Mouse (Mus musculus) midbrain, embryonic 10.5 days (tissue): ENCODE results near the gene Rasgef1c. TPM values are rescaled to one million over a fixed set of nuclear protein-coding genes. Genes with fewer than 3 reads are reported as not detected.

Source experiments
- DNase-seq: peaks from one replicate; pipeline ENCODE4 v3.0.0-alpha.2; 2017; ENCODE audit warnings: low spot score
- H3K27ac ChIP-seq: fragments of 300-500 bp; sonication (generic); replicated peaks from 2 replicates; pipeline ENCODE4 v1.5.1; 2016; ENCODE audit warnings: mild to moderate bottlenecking
- H3K27me3 ChIP-seq: fragments of 300-500 bp; sonication (generic); 2 replicates; pipeline ENCODE4 v1.6.1; 2016; ENCODE audit warnings: low read depth, mild to moderate bottlenecking; ENCODE audit not compliant: poor library complexity, severe bottlenecking
- H3K36me3 ChIP-seq: fragments of 300-500 bp; sonication (generic); 2 replicates; pipeline ENCODE4 v1.6.1; 2016; ENCODE audit warnings: mild to moderate bottlenecking, moderate library complexity
- H3K4me1 ChIP-seq: fragments of 300-500 bp; sonication (generic); 2 replicates; pipeline ENCODE4 v1.6.1; 2016
- H3K4me3 ChIP-seq: fragments of 300-500 bp; sonication (generic); 2 replicates; pipeline ENCODE4 v1.5.1; 2016; ENCODE audit warnings: mild to moderate bottlenecking, moderate library complexity
- H3K9me3 ChIP-seq: fragments of 300-500 bp; sonication (generic); replicated peaks from 2 replicates; pipeline ENCODE4 v1.6.1; 2016; ENCODE audit warnings: mild to moderate bottlenecking
- WGBS: fragments of 180-500 bp; shearing (Covaris S2); methylation state at CpG from one replicate; pipeline ENCODE4 v1.1.7; 2016; 5-methylcytosine and 5-hydroxymethylcytosine counted together
- polyA plus RNA-seq: library from polyadenylated mRNA; unstranded; fragments of >200 nt; fragmentation: Nextera tagmentation; extraction: Ambion mirVana; gene quantifications from 2 replicates; pipeline ENCODE4 v1.2.1, GENCODE M21; 2016

The Rasgef1c gene
- polyA plus RNA-seq, 1 experiment from 2014 or later: 0.23 TPM

DNA sequence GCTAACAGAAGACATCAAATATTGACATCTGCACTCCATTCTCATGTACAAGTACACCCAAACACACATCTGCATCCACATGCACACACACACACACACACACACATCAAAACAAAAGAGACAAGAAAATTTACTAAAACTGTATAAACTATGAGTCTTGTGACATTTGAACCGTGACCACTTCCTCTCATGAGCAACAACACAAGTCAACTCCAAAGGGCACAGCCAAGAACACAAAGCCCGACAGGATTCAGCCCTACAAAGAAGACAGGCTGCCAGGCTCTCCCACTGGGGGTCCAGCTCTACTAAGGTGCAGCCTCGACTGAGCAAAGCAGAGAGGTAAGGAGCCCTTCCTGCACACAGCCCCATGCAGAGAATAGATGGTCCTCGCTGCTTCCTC, 81.2 kb downstream of the Rasgef1c start:
- H3K4me1 ChIP-seq: peaks cover 3% of the 10 kb centered on the region; the same call in 1 of the 2 replicates
- no peak overlapping the region for H3K27ac ChIP-seq
- H3K27me3 ChIP-seq: no peaks in the 10 kb centered on the region
- WGBS: 50% methylated on average over 4 of the region's 4 CpGs
- DNase-seq: no peak
- no peaks in the 10 kb centered on the region for H3K36me3 ChIP-seq
- H3K9me3 ChIP-seq: no peaks in the 10 kb centered on the region
- no peak overlapping the region for H3K4me3 ChIP-seq

DNA sequence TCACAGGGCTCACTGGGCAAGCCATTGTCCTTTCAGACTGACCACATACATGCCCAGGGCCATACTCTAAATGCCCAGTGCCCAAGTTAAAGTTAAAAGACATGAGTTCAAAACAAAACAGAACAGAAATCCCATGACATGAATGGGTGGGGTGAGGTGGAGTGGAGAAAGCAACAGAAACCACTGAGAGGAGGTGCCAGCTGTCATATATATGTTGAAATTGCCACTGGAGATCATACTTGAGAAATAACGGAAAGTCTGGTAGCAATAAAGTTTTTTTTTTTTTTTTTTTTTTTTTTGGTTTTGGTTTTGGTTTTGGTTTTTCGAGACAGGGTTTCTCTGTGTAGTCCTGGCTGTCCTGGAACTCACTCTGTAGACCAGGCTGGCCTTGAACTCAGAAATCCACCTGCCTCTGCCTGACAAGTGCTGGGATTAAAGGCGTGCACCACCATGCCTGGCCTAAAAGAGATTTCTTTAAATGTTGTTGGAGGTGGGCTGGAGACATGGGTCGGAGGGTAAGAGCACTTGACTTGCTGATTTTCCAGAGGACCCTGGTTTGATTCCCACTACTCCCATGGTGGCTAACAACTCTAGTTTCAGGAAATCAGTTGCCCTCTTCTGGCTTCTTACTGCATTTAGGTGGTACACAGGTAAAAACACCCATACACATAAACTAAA, 82.4 kb downstream of the Rasgef1c start:
- Histone ChIP-seq H3K27me3 (no peaks in the 10 kb centered on the region), H3K4me1 (peaks cover 3% of the 10 kb centered on the region; the same call in 1 of the 2 replicates), H3K27ac (no peak overlapping the region), H3K36me3 (no peaks in the 10 kb centered on the region), H3K4me3 (no peak overlapping the region), H3K9me3 (no peaks in the 10 kb centered on the region)
- DNase-seq: no peak
- WGBS: 76% methylated on average over 4 of the region's 4 CpGs

DNA sequence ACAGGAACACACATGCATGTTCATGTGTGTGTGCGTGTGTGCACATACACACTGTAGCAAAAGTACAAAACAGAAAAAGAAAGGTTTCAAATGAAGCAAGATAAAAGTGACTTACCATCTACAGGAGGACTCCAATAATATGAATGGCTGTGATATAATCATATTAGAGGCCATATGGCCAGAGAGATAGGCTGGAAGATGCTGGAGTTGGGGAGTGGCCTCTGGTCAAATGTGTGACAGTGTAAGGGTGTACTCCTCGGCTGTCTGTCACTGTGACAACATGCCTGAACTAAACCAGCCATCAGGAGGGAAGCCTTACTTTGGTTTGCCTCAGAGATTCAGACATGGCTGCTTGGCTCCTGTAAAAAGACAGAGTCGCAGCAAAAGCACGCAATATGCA, 83.4 kb downstream of the Rasgef1c start:
- Histone ChIP-seq H3K4me1 (peaks cover 3% of the 10 kb centered on the region; the same call in 1 of the 2 replicates), H3K9me3 (no peaks in the 10 kb centered on the region), H3K36me3 (no peaks in the 10 kb centered on the region), H3K27me3 (no peaks in the 10 kb centered on the region), H3K4me3 (no peak overlapping the region), H3K27ac (no peak overlapping the region)
- 90% methylated on average over 4 of the region's 4 CpGs for WGBS
- no peak for DNase-seq

DNA sequence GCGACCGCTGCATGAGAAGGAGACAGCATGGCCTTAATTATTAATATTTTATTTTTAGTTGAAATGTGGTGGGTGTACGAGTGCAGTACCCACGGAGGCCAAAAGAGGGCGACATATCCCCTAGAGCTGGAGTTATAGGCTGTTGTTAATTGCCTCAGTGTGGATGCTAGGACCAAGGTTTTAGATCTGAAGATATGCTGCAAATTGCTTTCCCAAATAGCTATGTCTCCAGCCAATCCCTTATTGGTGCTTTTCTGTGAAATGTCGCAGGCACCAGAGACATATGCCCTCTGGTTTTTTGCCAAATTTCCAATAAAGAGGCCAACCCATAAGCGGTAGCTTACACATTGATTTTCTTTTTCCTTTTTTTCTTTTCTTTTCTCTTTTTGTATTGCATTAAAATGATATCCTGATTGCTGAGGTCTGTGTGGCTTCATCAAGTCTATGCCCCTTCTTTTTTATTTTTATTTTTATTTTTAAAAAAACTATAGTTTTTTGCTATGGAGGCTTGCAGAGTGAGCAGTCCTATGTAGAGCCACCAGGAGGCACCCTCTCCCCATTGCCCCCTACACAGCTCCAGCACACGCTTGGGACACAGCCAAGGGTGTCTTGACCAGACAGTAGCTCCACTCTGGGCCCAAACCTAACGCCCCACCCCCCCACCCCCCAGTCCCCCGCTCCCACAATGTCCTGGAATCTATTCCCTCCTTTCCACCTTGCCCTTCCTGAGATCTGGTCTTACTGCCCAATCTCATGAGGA, 84.8 kb downstream of the Rasgef1c start:
- no peaks in the 10 kb centered on the region for H3K27me3 ChIP-seq
- WGBS: 24% methylated on average over 10 of the region's 10 CpGs
- no peak overlapping the region for H3K27ac ChIP-seq

DNA sequence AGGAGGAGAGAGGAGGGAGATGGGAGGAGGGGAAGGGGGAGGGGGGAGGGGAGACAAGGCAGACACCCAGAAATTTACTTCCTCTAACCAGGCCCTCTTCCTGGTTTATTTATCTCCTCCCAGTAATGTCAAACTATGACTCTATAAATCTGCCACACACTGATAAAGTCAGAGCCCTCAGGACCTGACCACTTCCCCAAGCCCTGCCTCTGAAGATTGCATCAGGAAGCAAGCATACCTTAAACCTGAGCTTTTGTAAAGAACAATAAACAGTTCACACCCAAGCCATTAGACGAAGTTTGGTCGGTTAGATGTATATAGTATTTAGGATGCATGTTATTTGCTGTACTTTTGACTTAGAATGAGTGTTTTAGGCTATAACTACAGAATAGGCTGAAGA, 92.9 kb downstream of the Rasgef1c start:
- H3K27ac ChIP-seq: no peak overlapping the region
- H3K27me3 ChIP-seq: no peaks in the 10 kb centered on the region
- no peak for DNase-seq
- WGBS: 94% methylated on average over 2 of the region's 2 CpGs
- no peaks in the 10 kb centered on the region for H3K4me1 ChIP-seq
- no peaks in the 10 kb centered on the region for H3K36me3 ChIP-seq
- H3K4me3 ChIP-seq: no peak overlapping the region
- H3K9me3 ChIP-seq: no peaks in the 10 kb centered on the region

More for the DNA sequence above, 84.8 kb downstream of the Rasgef1c start:
- H3K4me3 ChIP-seq: no peak overlapping the region
- peak; percentile 49 for DNase-seq
- no peaks in the 10 kb centered on the region for H3K9me3 ChIP-seq
- no peaks in the 10 kb centered on the region for H3K36me3 ChIP-seq
- H3K4me1 ChIP-seq: peaks cover 3% of the 10 kb centered on the region; the same call in 1 of the 2 replicates

DNA sequence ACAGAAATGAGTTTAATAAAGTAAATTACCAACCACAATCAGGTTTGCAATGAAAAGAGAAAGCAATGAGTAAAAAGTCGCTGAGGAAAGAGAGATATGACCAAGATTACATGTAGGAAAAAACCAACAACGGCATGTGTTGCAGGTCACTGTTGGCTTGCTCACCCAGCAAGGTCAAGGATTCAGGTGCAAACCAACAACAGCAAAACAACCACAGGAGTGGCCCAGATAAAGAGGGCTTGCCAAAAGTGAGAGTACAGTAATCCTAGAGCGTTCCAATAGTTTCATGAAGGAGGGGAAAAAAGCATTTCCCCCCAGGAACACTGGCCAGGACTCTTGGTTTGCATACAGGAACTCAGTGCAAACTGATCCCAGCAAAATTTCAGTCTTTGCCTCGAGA, 94.8 kb downstream of the Rasgef1c start:
- no peaks in the 10 kb centered on the region for H3K36me3 ChIP-seq
- DNase-seq: no peak
- WGBS: 83% methylated on average over 4 of the region's 4 CpGs
- H3K27me3 ChIP-seq: no peaks in the 10 kb centered on the region
- H3K4me1 ChIP-seq: no peaks in the 10 kb centered on the region
- no peak overlapping the region for H3K27ac ChIP-seq
- H3K9me3 ChIP-seq: no peaks in the 10 kb centered on the region
- no peak overlapping the region for H3K4me3 ChIP-seq

DNA sequence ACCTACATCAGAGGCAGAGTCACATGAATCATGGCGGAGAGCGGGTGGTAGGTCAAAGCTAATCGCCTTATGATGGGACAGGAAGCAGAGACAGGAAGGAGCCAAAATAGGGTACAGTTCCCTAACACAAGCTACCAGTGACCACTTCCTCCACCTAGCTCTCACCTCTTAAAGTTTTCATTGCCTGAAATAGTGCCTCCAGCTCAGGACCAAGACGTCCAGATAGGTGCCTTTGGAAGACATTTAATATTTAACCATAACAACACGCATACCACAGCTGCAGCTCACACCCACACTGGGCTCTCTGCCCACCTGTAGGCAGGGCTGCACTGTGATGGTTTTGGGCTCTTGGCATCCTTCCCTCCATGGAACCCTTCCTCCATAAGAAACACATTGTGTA, 95.7 kb downstream of the Rasgef1c start:
- no peak overlapping the region for H3K4me3 ChIP-seq
- H3K9me3 ChIP-seq: no peaks in the 10 kb centered on the region
- H3K36me3 ChIP-seq: no peaks in the 10 kb centered on the region
- 89% methylated on average over 5 of the region's 5 CpGs for WGBS
- H3K27ac ChIP-seq: no peak overlapping the region
- H3K4me1 ChIP-seq: no peaks in the 10 kb centered on the region
- no peak for DNase-seq
- H3K27me3 ChIP-seq: no peaks in the 10 kb centered on the region

DNA sequence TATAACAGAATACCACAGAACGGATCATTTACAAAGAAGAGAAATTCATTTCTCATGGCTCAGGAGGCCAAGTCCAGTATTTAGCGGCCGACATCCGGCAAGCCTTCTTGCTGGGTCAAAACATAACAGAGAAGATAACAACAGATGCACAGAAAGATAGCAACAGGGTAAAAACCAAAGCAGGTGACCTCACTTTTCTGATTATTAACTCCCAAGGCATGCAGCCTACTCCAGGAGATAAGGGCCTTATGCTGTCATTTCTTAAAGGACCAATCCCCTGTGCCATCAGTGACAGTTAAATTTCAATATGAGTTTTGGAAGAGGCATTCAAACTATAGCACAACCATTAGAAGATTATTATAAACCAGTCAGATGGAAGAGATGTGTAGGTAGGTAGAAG, 101.2 kb downstream of the Rasgef1c start:
- WGBS: 97% methylated on average over 4 of the region's 4 CpGs
- Histone ChIP-seq H3K4me1 (no peaks in the 10 kb centered on the region), H3K27me3 (no peaks in the 10 kb centered on the region), H3K9me3 (no peaks in the 10 kb centered on the region), H3K4me3 (no peak overlapping the region), H3K27ac (no peak overlapping the region), H3K36me3 (no peaks in the 10 kb centered on the region)
- no peak for DNase-seq

DNA sequence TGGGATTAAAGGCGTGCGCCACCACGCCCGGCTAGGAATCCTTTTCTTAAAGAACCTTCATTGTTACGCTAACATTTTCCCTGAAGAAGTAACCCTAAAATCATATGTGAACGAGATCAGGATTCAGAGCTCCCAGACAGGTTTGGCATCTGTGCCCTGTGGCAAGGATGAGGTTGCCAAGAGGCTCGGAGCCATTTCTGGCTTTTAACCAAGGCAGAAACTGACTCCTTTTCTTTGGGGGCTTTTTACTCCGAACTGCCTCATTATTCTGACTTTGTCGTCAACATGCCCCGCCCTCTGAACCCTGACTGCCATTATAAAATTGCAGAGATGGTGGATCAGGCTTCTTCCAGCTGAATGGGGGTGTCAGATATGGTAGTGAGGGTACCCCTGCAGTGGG, 106.1 kb downstream of the Rasgef1c start:
- 78% methylated on average over 10 of the region's 10 CpGs for WGBS
- no peak overlapping the region for H3K4me3 ChIP-seq
- H3K4me1 ChIP-seq: no peaks in the 10 kb centered on the region
- no peaks in the 10 kb centered on the region for H3K36me3 ChIP-seq
- DNase-seq: no peak
- H3K27me3 ChIP-seq: no peaks in the 10 kb centered on the region
- H3K9me3 ChIP-seq: no peaks in the 10 kb centered on the region
- H3K27ac ChIP-seq: no peak overlapping the region

DNA sequence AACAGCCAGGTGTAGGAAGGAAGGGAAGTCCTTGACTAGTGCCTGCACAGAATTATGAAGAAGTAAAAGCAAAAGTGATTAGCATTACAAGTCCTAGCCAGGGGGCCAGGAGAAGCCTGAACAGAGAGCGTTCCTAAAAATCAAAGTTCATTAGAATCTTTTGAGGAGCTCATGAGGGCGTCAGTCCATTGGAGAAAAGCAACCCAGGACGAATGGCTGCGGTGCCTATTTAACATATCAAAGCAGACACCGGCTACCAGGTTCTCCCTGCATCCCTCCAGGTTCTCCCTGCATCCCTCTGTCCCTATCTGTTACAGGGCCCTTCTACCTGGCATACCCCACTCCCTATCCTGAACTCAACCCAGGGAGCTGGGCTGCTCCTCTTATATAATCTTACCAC, 106.6 kb downstream of the Rasgef1c start:
- H3K36me3 ChIP-seq: no peaks in the 10 kb centered on the region
- no peaks in the 10 kb centered on the region for H3K27me3 ChIP-seq
- H3K27ac ChIP-seq: no peak overlapping the region
- WGBS: 16% methylated on average over 5 of the region's 5 CpGs
- no peaks in the 10 kb centered on the region for H3K4me1 ChIP-seq
- H3K4me3 ChIP-seq: no peak overlapping the region
- no peak for DNase-seq
- H3K9me3 ChIP-seq: no peaks in the 10 kb centered on the region

DNA sequence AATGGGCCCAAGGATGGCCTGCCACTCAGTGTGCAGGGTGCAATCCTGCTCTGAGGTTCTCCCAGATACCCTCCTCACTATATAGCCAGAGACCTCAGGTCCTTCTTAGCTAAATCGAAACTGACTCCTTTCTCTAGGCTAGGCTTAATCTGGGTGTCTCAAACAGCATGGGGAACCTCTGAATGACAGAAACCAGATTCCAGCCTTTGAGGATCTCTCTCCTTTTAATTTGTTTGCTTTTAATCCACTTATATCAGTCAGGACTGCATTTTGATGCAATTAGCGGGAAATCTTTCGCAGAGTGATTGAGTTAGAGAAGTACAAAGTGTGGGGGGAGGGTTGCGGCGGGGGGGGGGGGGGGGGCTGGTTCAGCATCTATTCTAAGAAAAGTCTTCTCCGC, 111.4 kb downstream of the Rasgef1c start:
- Histone ChIP-seq H3K27me3 (no peaks in the 10 kb centered on the region), H3K4me1 (no peaks in the 10 kb centered on the region), H3K9me3 (no peaks in the 10 kb centered on the region), H3K4me3 (no peak overlapping the region), H3K27ac (no peak overlapping the region), H3K36me3 (no peaks in the 10 kb centered on the region)
- no peak for DNase-seq
- 71% methylated on average over 6 of the region's 6 CpGs for WGBS

DNA sequence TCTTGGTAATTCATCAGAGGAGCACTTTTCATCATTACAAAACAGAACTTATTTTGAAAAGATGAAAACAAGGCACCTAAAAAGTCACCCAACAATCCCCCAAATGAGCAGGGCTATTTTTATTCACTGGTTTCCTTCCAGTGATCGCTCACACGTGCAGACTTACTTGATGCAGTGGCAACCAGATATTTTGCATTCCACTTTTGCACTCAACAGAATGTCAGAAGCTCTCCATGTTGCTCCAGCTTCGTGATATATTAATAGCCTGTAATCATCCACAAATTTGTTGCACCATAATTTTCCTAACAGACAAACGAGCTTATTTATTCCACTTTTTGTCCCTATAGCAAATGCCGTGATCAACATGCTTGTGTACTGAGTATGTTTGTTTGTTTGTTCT, 114.9 kb downstream of the Rasgef1c start:
- Histone ChIP-seq H3K27ac (no peak overlapping the region), H3K36me3 (no peaks in the 10 kb centered on the region), H3K4me3 (no peak overlapping the region), H3K4me1 (no peaks in the 10 kb centered on the region), H3K27me3 (peaks cover 3% of the 10 kb centered on the region; the same call in 1 of the 2 replicates), H3K9me3 (no peaks in the 10 kb centered on the region)
- no peak for DNase-seq
- 87% methylated on average over 5 of the region's 5 CpGs for WGBS

DNA sequence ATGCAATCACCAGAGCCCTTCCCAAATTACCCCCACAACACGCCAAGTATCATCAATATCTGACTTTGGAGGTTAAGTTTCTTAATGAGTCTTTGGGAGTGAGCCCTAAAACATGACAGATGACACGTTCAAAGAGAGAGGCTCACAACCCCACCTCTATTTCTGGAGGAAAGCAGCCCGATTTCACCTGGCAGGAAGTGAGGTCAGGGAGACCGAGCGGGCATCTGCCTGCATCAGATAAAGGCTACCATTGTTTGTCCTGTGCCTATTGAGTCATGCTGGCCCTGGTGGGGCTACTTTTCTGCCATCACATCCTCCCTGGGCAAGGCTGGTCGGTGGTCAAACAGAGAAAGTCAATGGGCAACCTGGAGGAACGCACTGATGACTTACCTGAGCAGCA, 115.9 kb downstream of the Rasgef1c start:
- Histone ChIP-seq H3K27me3 (peaks cover 5% of the 10 kb centered on the region; the same call in 1 of the 2 replicates), H3K9me3 (no peaks in the 10 kb centered on the region), H3K4me3 (no peak overlapping the region), H3K36me3 (no peaks in the 10 kb centered on the region), H3K4me1 (no peaks in the 10 kb centered on the region), H3K27ac (no peak overlapping the region)
- WGBS: 87% methylated on average over 7 of the region's 7 CpGs
- no peak for DNase-seq
